Mouse (Mus musculus): ENCODE results near the gene Tmem208. TPM values are rescaled to one million over a fixed set of nuclear protein-coding genes. Genes with fewer than 3 reads are reported as not detected.

Tmem208 gene
- polyA plus RNA-seq, 1 experiment from 2014 or later = 111 TPM

- DNase-seq (ENCODE audit: low spot score) (no peak), ATAC-seq (ENCODE audit: insufficient read depth, low FRiP score, low TSS enrichment) (0 out of 2 replicates have a peak, but pooled peaks have one; percentile 6)
- Histone ChIP-seq H3K4me3 (ENCODE audit: low read depth, low read length) (no peak overlapping the region), H3K4me2 (ENCODE audit: low read depth) (no peak overlapping the region), H3K9ac (ENCODE audit: low read length) (no peak overlapping the region), H3K36me3 (ENCODE audit: control insufficient read depth, insufficient read depth, low read length) (peaks cover 20% of the 10 kb centered on the region), H3K27me3 (ENCODE audit: control insufficient read depth, insufficient read depth, low read length) (no peaks in the 10 kb centered on the region), H3K27ac (ENCODE audit: low read depth, low read length) (no peak overlapping the region), H3K9me3 (ENCODE audit: control insufficient read depth, low read length) (no peaks in the 10 kb centered on the region), H3K4me1 (ENCODE audit: control insufficient read depth, insufficient read depth, low read length) (peaks cover 8% of the 10 kb centered on the region; the same call in 1 of the 2 replicates)
- whole genome bisulfite sequencing = 86% methylated on average over 9 of the region's 9 CpGs
Observed at GRCm38 (mm10) chr8:105304325-105305210, 21.6 kb upstream of the Tmem208 start.

- H3K27me3 ChIP-seq (ENCODE audit: control insufficient read depth, insufficient read depth, low read length) = no peaks in the 10 kb centered on the region
- ATAC-seq (ENCODE audit: insufficient read depth, low FRiP score, low TSS enrichment) (peak; percentile 53), DNase-seq (ENCODE audit: low spot score) (peak; percentile 44)
- peaks cover 17% of the 10 kb centered on the region for H3K36me3 ChIP-seq (ENCODE audit: control insufficient read depth, insufficient read depth, low read length)
- peak within 1 kb of the TSS; percentile 39; the same call in 1 of the 2 replicates for H3K9ac ChIP-seq (ENCODE audit: low read length)
- H3K27ac ChIP-seq (ENCODE audit: low read depth, low read length) = no peak within 1 kb of the TSS
- H3K4me3 ChIP-seq (ENCODE audit: low read depth, low read length) = peak within 1 kb of the TSS; percentile 8; the same call in 1 of the 2 replicates
- no peaks in the 10 kb centered on the region for H3K9me3 ChIP-seq (ENCODE audit: control insufficient read depth, low read length)
- 6% methylated on average over 28 of the region's 30 CpGs for WGBS
- peaks cover 8% of the 10 kb centered on the region; the same call in 1 of the 2 replicates for H3K4me1 ChIP-seq (ENCODE audit: control insufficient read depth, insufficient read depth, low read length)
- H3K4me2 ChIP-seq (ENCODE audit: low read depth) = peak within 1 kb of the TSS; percentile 32
Observed at GRCm38 (mm10) chr8:105305211-105306145, 20.7 kb upstream of the Tmem208 start, which contains the start of gene Elmo3. TSS of gene Elmo3 (plus strand) at chr8:105305601.

GRCm38 (mm10) chr8:105306146-105306691, 19.9 kb upstream of the Tmem208 start:
- Histone ChIP-seq H3K9ac (ENCODE audit: low read length) (no peak overlapping the region; the same call in 1 of the 2 replicates), H3K4me2 (ENCODE audit: low read depth) (peak overlapping the region; percentile 32; the same call in 1 of the 2 replicates)
- WGBS = 48% methylated on average over 5 of the region's 5 CpGs

GRCm38 (mm10) chr8:105307670-105308069, 18.5 kb upstream of the Tmem208 start:
- whole genome bisulfite sequencing = 98% methylated on average over 13 of the region's 13 CpGs
- H3K27me3 ChIP-seq (ENCODE audit: control insufficient read depth, insufficient read depth, low read length) = no peaks in the 10 kb centered on the region
- no peak overlapping the region for H3K4me2 ChIP-seq (ENCODE audit: low read depth)
- no peak overlapping the region for H3K9ac ChIP-seq (ENCODE audit: low read length)
- H3K4me3 ChIP-seq (ENCODE audit: low read depth, low read length) = no peak overlapping the region
- H3K27ac ChIP-seq (ENCODE audit: low read depth, low read length) = no peak overlapping the region
- peaks cover 11% of the 10 kb centered on the region for H3K36me3 ChIP-seq (ENCODE audit: control insufficient read depth, insufficient read depth, low read length)
- DNase-seq (ENCODE audit: low spot score) (no peak), ATAC-seq (ENCODE audit: insufficient read depth, low FRiP score, low TSS enrichment) (no peak)
- H3K9me3 ChIP-seq (ENCODE audit: control insufficient read depth, low read length) = no peaks in the 10 kb centered on the region
- H3K4me1 ChIP-seq (ENCODE audit: control insufficient read depth, insufficient read depth, low read length) = peaks cover 8% of the 10 kb centered on the region; the same call in 1 of the 2 replicates

More at GRCm38 (mm10) chr8:105306146-105306691, 19.9 kb upstream of the Tmem208 start:
- ATAC-seq (ENCODE audit: insufficient read depth, low FRiP score, low TSS enrichment) (peak; percentile 17), DNase-seq (ENCODE audit: low spot score) (no peak)
- no peaks in the 10 kb centered on the region for H3K27me3 ChIP-seq (ENCODE audit: control insufficient read depth, insufficient read depth, low read length)
- no peaks in the 10 kb centered on the region for H3K9me3 ChIP-seq (ENCODE audit: control insufficient read depth, low read length)
- H3K4me1 ChIP-seq (ENCODE audit: control insufficient read depth, insufficient read depth, low read length) = peaks cover 8% of the 10 kb centered on the region; the same call in 1 of the 2 replicates
- H3K27ac ChIP-seq (ENCODE audit: low read depth, low read length) = no peak overlapping the region
- H3K4me3 ChIP-seq (ENCODE audit: low read depth, low read length) = no peak overlapping the region
- H3K36me3 ChIP-seq (ENCODE audit: control insufficient read depth, insufficient read depth, low read length) = peaks cover 13% of the 10 kb centered on the region

- Histone ChIP-seq H3K4me1 (ENCODE audit: control insufficient read depth, insufficient read depth, low read length) (peaks cover 8% of the 10 kb centered on the region; the same call in 1 of the 2 replicates), H3K9me3 (ENCODE audit: control insufficient read depth, low read length) (no peaks in the 10 kb centered on the region), H3K27ac (ENCODE audit: low read depth, low read length) (no peak overlapping the region), H3K9ac (ENCODE audit: low read length) (no peak overlapping the region), H3K4me2 (ENCODE audit: low read depth) (no peak overlapping the region), H3K4me3 (ENCODE audit: low read depth, low read length) (no peak overlapping the region), H3K36me3 (ENCODE audit: control insufficient read depth, insufficient read depth, low read length) (peaks cover 9% of the 10 kb centered on the region), H3K27me3 (ENCODE audit: control insufficient read depth, insufficient read depth, low read length) (no peaks in the 10 kb centered on the region)
- 90% methylated on average over 10 of the region's 10 CpGs for WGBS
- ATAC-seq (ENCODE audit: insufficient read depth, low FRiP score, low TSS enrichment) (no peak), DNase-seq (ENCODE audit: low spot score) (peak; percentile 8)
Observed at GRCm38 (mm10) chr8:105308428-105308827, 17.7 kb upstream of the Tmem208 start.

- Histone ChIP-seq H3K27me3 (ENCODE audit: control insufficient read depth, insufficient read depth, low read length) (no peaks in the 10 kb centered on the region), H3K4me1 (ENCODE audit: control insufficient read depth, insufficient read depth, low read length) (peaks cover 8% of the 10 kb centered on the region; the same call in 1 of the 2 replicates), H3K9me3 (ENCODE audit: control insufficient read depth, low read length) (no peaks in the 10 kb centered on the region), H3K4me2 (ENCODE audit: low read depth) (no peak overlapping the region), H3K9ac (ENCODE audit: low read length) (no peak overlapping the region), H3K4me3 (ENCODE audit: low read depth, low read length) (no peak overlapping the region), H3K36me3 (ENCODE audit: control insufficient read depth, insufficient read depth, low read length) (peaks cover 9% of the 10 kb centered on the region), H3K27ac (ENCODE audit: low read depth, low read length) (no peak overlapping the region)
- WGBS = 83% methylated on average over 15 of the region's 15 CpGs
- no peak for ATAC-seq (ENCODE audit: insufficient read depth, low FRiP score, low TSS enrichment)
- peak; percentile 7 for DNase-seq (ENCODE audit: low spot score)
Observed at GRCm38 (mm10) chr8:105309142-105309847, 16.9 kb upstream of the Tmem208 start.

- no peaks in the 10 kb centered on the region for H3K27me3 ChIP-seq (ENCODE audit: control insufficient read depth, insufficient read depth, low read length)
- H3K4me3 ChIP-seq (ENCODE audit: low read depth, low read length) = no peak overlapping the region
- H3K36me3 ChIP-seq (ENCODE audit: control insufficient read depth, insufficient read depth, low read length) = peaks cover 15% of the 10 kb centered on the region
- DNase-seq (ENCODE audit: low spot score) (no peak), ATAC-seq (ENCODE audit: insufficient read depth, low FRiP score, low TSS enrichment) (no peak)
- WGBS = 85% methylated on average over 8 of the region's 8 CpGs
- no peak overlapping the region for H3K4me2 ChIP-seq (ENCODE audit: low read depth)
- H3K9ac ChIP-seq (ENCODE audit: low read length) = no peak overlapping the region
- H3K27ac ChIP-seq (ENCODE audit: low read depth, low read length) = no peak overlapping the region
- no peaks in the 10 kb centered on the region for H3K9me3 ChIP-seq (ENCODE audit: control insufficient read depth, low read length)
- peaks cover 8% of the 10 kb centered on the region; the same call in 1 of the 2 replicates for H3K4me1 ChIP-seq (ENCODE audit: control insufficient read depth, insufficient read depth, low read length)
Observed at GRCm38 (mm10) chr8:105310118-105310517, 16.0 kb upstream of the Tmem208 start.

Measured in neural tube, embryonic 11.5 days (tissue).